Mouse (Mus musculus) bone marrow macrophage, adult 2 months (primary cell): Measurements from ENCODE around the gene Kalrn. TPM values are rescaled to one million over a fixed set of nuclear protein-coding genes. Genes with fewer than 3 reads are reported as not detected.

Experiments
- H3K27ac ChIP-seq: 2 replicates; pipeline ENCODE4 v1.5.1; 2012; ENCODE audit warnings: low read depth, low read length; ENCODE audit not compliant: insufficient read depth
- H3K4me1 ChIP-seq: 2 replicates; pipeline ENCODE4 v1.6.1; 2012; ENCODE audit warnings: low read length; ENCODE audit not compliant: control insufficient read depth, insufficient read depth
- H3K4me3 ChIP-seq: 2 replicates; pipeline ENCODE4 v1.5.1; 2012; ENCODE audit warnings: mild to moderate bottlenecking, low read length, moderate library complexity; ENCODE audit not compliant: insufficient read depth
- CTCF ChIP-seq: IDR thresholded peaks from 2 replicates; pipeline ENCODE4 v1.5.1; 2012; ENCODE audit warnings: low read depth, mild to moderate bottlenecking, low read length, moderate library complexity
- POLR2A ChIP-seq: IDR thresholded peaks from 2 replicates; pipeline ENCODE4 v1.6.1; 2012; ENCODE audit warnings: mild to moderate bottlenecking, low read depth, low read length, borderline replicate concordance
- polyA plus RNA-seq: library from polyadenylated mRNA; stranded (reverse); fragments of >200 nt; gene quantifications from 2 replicates; pipeline ENCODE4 v1.2.4, GENCODE M21; 2012; ENCODE audit not compliant: missing spikeins, insufficient read depth, insufficient read length

Gene Kalrn
- polyA plus RNA-seq, 1 experiment, result not detected

GRCm38 (mm10) chr16:33934701-33935406, 638.5 kb downstream of the Kalrn start:
- TF ChIP-seq CTCF, result no peak
- no peak for TF ChIP-seq POLR2A
- Histone ChIP-seq H3K27ac (peak overlapping the region; percentile 90), H3K4me1 (peaks cover 80% of the 10 kb centered on the region), H3K4me3 (no peak overlapping the region)

GRCm38 (mm10) chr16:33933411-33933810, 639.9 kb downstream of the Kalrn start:
- H3K27ac ChIP-seq, result peak overlapping the region; percentile 90
- no peak for TF ChIP-seq CTCF
- TF ChIP-seq POLR2A, result no peak
- peaks cover 80% of the 10 kb centered on the region for H3K4me1 ChIP-seq
- no peak overlapping the region for H3K4me3 ChIP-seq

GRCm38 (mm10) chr16:33932126-33932525, 641.2 kb downstream of the Kalrn start:
- TF ChIP-seq POLR2A (no peak), CTCF (no peak)
- Histone ChIP-seq H3K27ac (no peak overlapping the region), H3K4me3 (no peak overlapping the region), H3K4me1 (peaks cover 76% of the 10 kb centered on the region)

DNA sequence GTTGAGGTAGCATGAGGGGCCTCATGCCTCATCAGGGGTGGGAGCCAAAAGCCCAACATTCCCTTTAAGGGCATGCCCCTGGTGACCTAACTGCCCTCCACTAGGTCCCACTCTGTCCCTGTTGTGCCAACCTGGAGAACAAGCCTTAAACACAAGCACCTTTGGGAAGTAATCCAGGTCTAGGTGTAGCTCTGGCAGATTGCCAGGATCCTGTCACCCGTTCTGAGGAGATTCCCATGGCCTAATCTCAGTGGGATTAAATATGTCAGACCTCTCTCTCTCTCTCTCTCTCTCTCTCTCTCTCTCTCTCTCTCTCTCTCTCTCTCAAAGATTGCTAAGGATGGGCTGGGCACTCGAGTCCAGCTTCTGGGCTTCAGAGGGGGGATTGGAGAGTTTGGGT, 641.6 kb downstream of the Kalrn start:
- H3K4me3 ChIP-seq, result no peak overlapping the region
- TF ChIP-seq POLR2A (no peak), CTCF (no peak)
- peaks cover 73% of the 10 kb centered on the region for H3K4me1 ChIP-seq
- no peak overlapping the region for H3K27ac ChIP-seq

GRCm38 (mm10) chr16:33930785-33931184, 642.5 kb downstream of the Kalrn start:
- Histone ChIP-seq H3K4me3 (no peak overlapping the region), H3K27ac (no peak overlapping the region)
- TF ChIP-seq CTCF (no peak), POLR2A (no peak)

GRCm38 (mm10) chr16:33928788-33929462, 644.4 kb downstream of the Kalrn start:
- TF ChIP-seq POLR2A, result no peak
- no peak overlapping the region for H3K27ac ChIP-seq
- no peak overlapping the region for H3K4me3 ChIP-seq
- peaks cover 52% of the 10 kb centered on the region for H3K4me1 ChIP-seq

More at GRCm38 (mm10) chr16:33930785-33931184, 642.5 kb downstream of the Kalrn start:
- peaks cover 64% of the 10 kb centered on the region for H3K4me1 ChIP-seq

GRCm38 (mm10) chr16:33927263-33927824, 646.0 kb downstream of the Kalrn start:
- H3K27ac ChIP-seq, result no peak overlapping the region
- peaks cover 49% of the 10 kb centered on the region for H3K4me1 ChIP-seq
- TF ChIP-seq CTCF, result no peak
- TF ChIP-seq POLR2A, result no peak

DNA sequence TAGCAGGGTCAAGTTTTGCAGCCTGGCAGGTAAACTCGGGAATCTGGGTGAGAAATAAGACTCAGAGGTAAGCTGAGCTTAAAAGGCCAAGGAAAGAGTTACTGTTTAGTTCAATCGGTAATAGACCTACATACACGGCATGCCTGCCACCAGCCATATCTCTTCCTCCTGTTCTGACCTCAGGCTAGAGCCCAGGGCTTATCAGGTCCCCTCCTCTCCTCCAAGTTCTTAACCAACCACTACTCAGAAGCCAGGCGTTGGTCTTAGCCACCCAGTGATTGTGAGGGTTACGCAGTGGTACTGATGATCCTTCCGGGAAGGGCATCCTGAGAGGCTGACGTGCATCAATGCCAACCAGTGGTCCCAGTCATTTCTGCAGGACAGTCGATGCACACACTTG, 649.6 kb downstream of the Kalrn start:
- H3K4me3 ChIP-seq, result no peak overlapping the region
- H3K27ac ChIP-seq, result peak overlapping the region; percentile 99
- no peak for TF ChIP-seq POLR2A
- no peak for TF ChIP-seq CTCF
- peaks cover 55% of the 10 kb centered on the region for H3K4me1 ChIP-seq

More at GRCm38 (mm10) chr16:33927263-33927824, 646.0 kb downstream of the Kalrn start:
- H3K4me3 ChIP-seq, result no peak overlapping the region

- peak overlapping the region; percentile 99 for H3K27ac ChIP-seq
- H3K4me1 ChIP-seq, result peaks cover 53% of the 10 kb centered on the region
- TF ChIP-seq CTCF (no peak), POLR2A (no peak)
- peak overlapping the region; percentile 30; the same call in 1 of the 2 replicates for H3K4me3 ChIP-seq
Observed at GRCm38 (mm10) chr16:33923001-33923316, 650.4 kb downstream of the Kalrn start.

DNA sequence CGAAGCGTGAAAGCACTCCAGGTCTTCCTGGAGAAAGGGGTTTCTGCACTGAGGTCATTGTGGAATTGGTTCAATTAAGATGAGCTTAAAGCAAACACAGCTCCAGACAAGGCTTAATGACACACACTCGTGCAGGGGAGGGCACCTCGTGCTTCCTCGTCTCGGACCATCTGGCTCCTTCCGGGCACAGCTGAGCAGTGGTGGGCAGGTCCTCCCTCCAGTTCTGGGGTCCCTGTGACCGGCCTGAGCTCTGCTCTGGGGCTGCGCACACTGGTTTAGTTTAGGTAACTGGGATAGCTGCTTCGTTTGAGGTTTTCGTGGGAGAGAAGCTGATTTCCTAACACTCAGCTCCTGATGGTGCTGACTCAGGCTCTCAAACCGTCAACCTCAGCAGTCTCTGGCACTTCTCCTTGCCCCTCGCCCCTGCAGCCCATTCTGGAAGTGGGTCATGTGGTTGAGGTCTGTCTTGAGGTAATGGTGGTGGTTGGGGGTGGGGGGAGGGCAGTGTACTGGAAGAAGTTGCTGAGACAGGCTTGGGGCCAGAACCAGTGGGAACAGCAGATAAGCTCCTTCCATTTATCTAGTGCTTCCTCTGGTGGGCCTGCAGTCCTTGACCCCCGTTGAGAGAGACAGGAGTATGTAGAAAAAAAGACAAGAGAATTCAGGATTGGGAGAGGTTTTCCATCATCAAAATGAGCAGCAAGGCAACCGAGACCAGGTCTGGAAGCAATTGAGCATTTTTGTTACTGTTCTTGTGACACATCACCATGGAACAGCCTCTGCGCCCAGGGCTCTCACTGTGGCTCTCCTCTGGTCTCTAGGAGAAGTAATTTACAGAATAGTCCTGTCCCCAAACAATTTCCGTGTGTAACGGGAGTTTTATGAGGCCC, 651.0 kb downstream of the Kalrn start:
- H3K27ac ChIP-seq, result peak overlapping the region; percentile 99
- H3K4me3 ChIP-seq, result peak overlapping the region; percentile 30
- TF ChIP-seq CTCF (no peak), POLR2A (no peak)

More for the DNA sequence above, 651.0 kb downstream of the Kalrn start:
- peaks cover 53% of the 10 kb centered on the region for H3K4me1 ChIP-seq
